Mouse (Mus musculus): ENCODE results near the gene E130114P18Rik.

DNA sequence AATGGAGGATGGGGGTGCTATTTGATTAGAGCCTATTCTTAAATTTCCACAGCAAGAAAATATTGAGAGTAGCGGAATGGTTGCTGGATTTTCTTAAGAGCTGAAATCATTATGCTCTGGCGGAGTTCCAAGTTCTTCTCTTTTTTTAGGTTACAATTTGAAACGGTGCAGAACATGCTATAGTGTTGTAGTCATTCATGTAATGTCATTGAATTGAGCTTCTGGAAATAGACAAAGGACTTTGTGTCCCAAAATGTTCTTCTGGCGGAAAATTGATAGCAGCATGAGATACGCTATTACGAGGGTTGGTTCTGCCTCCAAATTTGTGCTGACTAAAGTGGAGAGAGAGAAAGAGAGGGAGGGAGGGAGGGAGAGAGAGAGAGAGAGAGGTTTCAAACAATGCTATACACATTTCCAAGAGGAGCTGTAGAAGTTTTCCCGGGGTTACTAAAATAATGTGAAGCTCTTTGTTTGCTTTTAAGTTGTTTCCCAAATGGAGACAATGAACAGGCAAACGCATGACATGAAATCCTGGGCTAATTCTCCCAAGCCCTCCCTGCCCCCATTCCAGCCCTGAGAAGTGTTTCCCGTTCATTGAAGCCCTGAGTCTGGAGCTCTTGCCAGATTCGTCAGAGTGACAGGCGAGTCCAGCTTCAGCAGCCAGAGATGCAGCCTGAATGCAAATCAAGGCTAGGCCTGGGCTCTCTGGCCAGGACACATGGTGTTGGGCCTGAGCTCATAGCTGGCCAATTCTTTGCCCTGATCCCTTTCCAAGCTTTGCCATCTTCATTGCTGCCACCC lies 128.9 kb downstream of the E130114P18Rik start:
- TF ChIP-seq CTCF (IDR thresholded peaks at IDR 0.05; ENCODE audit: extremely low read depth, insufficient read length, insufficient replicate concordance, low read depth, low read length) (no peak), POLR2A (IDR thresholded peaks at IDR 0.05; ENCODE audit: low read depth, low read length) (no peak)

All from small intestine, adult 2 months (tissue).